Mouse (Mus musculus) liver, embryonic 14.5 days (tissue): ENCODE measurements around the gene Ksr2. TPM values are rescaled to one million over a fixed set of nuclear protein-coding genes. Genes with fewer than 3 reads are reported as not detected.

Experiments
- ATAC-seq: fragments of 200-750 bp; cut with Nextera tagmentation; 2 replicates; pipeline ENCODE4 v1.8.0; 2017; ENCODE audit warnings: moderate number of reproducible peaks, mild to moderate bottlenecking, moderate library complexity; ENCODE audit not compliant: insufficient read depth
- DNase-seq, 3 experiments: peaks; one replicate each; pipeline ENCODE4 v3.0.0-alpha.2; 2012 to 2013; ENCODE audit warnings: low read depth in 3 of 3, low spot score in 3 of 3
- H3K27ac ChIP-seq: fragments of 300-500 bp; sonication (generic); 2 replicates; pipeline ENCODE4 v1.5.1; 2014; ENCODE audit warnings: moderate library complexity, mild to moderate bottlenecking, control low read depth, inconsistent platforms
- H3K27me3 ChIP-seq: fragments of 300-500 bp; sonication (generic); 2 replicates; pipeline ENCODE4 v1.6.1; 2014; ENCODE audit warnings: mild to moderate bottlenecking, low read length, moderate library complexity; ENCODE audit not compliant: control insufficient read depth, insufficient read depth
- H3K36me3 ChIP-seq: fragments of 300-500 bp; sonication (generic); replicated peaks from 2 replicates; pipeline ENCODE4 v1.6.1; 2014; ENCODE audit warnings: low read depth; ENCODE audit not compliant: control insufficient read depth, insufficient read depth
- H3K4me1 ChIP-seq, 2 experiments: fragments of 200-500 bp in 1 of 2; fragments of 300-500 bp in 1 of 2; sonication (generic) in 1 of 2; replicated peaks; 2 replicates each; pipeline ENCODE4 v1.6.1; 2012 to 2014; ENCODE audit warnings: antibody characterized with exemption in 1 of 2, inconsistent platforms in 1 of 2, low read length in 1 of 2; ENCODE audit not compliant: control insufficient read depth in 2 of 2, insufficient read depth in 2 of 2
- H3K4me2 ChIP-seq: fragments of 300-500 bp; sonication (generic); 2 replicates; pipeline ENCODE4 v1.6.1; 2014; ENCODE audit warnings: low read depth, mild to moderate bottlenecking, control low read depth, moderate library complexity
- H3K4me3 ChIP-seq, 2 experiments: fragments of 200-500 bp in 1 of 2; fragments of 300-500 bp in 1 of 2; sonication (generic) in 1 of 2; 2 replicates each; pipeline ENCODE4 v1.5.1; 2012 to 2014; ENCODE audit warnings: low read depth in 2 of 2, low read length in 2 of 2, mild to moderate bottlenecking in 2 of 2, control low read depth in 1 of 2, inconsistent platforms in 1 of 2, moderate library complexity in 1 of 2; ENCODE audit not compliant: insufficient read depth in 1 of 2
- H3K9ac ChIP-seq: fragments of 300-500 bp; sonication (generic); replicated peaks from 2 replicates; pipeline ENCODE4 v1.6.1; 2014; ENCODE audit warnings: mild to moderate bottlenecking, control low read depth, moderate library complexity
- H3K9me3 ChIP-seq: fragments of 300-500 bp; sonication (generic); 2 replicates; pipeline ENCODE4 v1.6.1; 2016; ENCODE audit warnings: low read length, mixed read lengths; ENCODE audit not compliant: control insufficient read depth
- CTCF ChIP-seq: IDR thresholded peaks from 2 replicates; pipeline ENCODE4 v1.5.1; 2016; ENCODE audit warnings: antibody characterized with exemption, low read depth, control low read depth
- EP300 ChIP-seq: IDR thresholded peaks from 2 replicates; pipeline ENCODE4 v1.6.1; 2016; ENCODE audit warnings: antibody characterized with exemption, low read depth
- WGBS: fragments of 180-500 bp; shearing (Covaris S2); extraction: QIAGEN DNeasy Blood & Tissue Kit; methylation state at CpG from one replicate; pipeline ENCODE4 v1.1.7; 2014; ENCODE audit not compliant: insufficient replicate concordance; 5-methylcytosine and 5-hydroxymethylcytosine counted together
- polyA plus RNA-seq, 2 experiments: library from polyadenylated mRNA; depleted of rRNA in 1 of 2; stranded (reverse) in 1 of 2; unstranded in 1 of 2; fragments of >200 nt; fragmentation: Nextera tagmentation in 1 of 2; extraction: Ambion mirVana in 1 of 2; gene quantifications; 2 replicates each; pipeline versions ENCODE4 v1.2.1 to v1.2.3; 2012 to 2014

The Ksr2 gene
- polyA plus RNA-seq, 2 experiments: 0.01 to 0.04 TPM

DNA sequence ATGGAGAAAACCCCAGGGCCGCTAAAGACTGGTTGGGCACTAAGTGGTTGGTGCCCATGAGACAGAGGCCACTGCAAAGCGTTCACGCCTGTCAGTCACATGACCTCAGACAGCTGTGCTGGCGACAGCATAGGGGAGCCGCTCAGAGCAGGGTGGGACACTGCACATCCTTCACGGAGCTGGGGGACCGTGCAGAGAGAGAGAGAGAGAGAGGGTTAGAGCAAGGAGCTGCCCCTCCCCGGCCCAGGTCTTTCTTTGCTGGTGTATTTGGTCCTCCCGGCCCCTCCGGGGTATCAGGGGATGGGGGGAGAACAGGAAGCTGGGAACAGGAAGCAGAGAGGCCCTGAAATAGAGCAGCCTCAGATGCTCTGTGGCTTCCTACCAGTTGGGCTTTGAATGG, 97.1 kb downstream of the Ksr2 start:
- WGBS: 36% methylated on average over 10 of the region's 10 CpGs
- DNase-seq (no peak), ATAC-seq (no peak)
- H3K4me2 ChIP-seq: no peak overlapping the region
- H3K4me1 ChIP-seq: no peaks in the 10 kb centered on the region
- no peaks in the 10 kb centered on the region for H3K9me3 ChIP-seq
- TF ChIP-seq CTCF (no peak), EP300 (no peak)
- H3K9ac ChIP-seq: no peak overlapping the region
- H3K4me3 ChIP-seq: no peak overlapping the region
- H3K36me3 ChIP-seq: no peaks in the 10 kb centered on the region
- H3K27ac ChIP-seq: no peak overlapping the region
- H3K27me3 ChIP-seq: no peaks in the 10 kb centered on the region

DNA sequence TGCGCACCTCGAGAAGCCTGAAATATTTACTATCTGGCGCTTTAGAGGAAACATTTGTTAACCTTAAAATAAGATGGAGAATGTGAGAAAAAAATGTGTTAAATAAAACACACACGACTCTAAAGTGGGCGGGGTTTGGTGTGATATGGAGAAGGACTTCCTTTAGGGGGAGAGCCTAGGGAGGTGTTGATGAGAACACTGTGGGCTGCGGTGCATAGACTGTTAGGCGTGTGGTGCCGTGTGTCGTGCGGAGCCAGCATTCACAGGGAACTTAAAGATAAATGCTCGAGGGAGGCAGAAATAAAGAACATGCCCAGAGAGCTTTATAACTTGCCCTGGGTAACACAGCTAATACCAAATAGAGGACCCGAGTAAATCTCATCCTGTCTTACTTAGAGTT, 101.6 kb downstream of the Ksr2 start:
- DNase-seq (no peak), ATAC-seq (no peak)
- Histone ChIP-seq H3K4me1 (no peaks in the 10 kb centered on the region), H3K4me2 (no peak overlapping the region), H3K4me3 (no peak overlapping the region), H3K36me3 (no peaks in the 10 kb centered on the region), H3K27me3 (no peaks in the 10 kb centered on the region), H3K9me3 (no peaks in the 10 kb centered on the region), H3K27ac (no peak overlapping the region), H3K9ac (no peak overlapping the region)
- TF ChIP-seq CTCF (no peak), EP300 (no peak)
- WGBS: 67% methylated on average over 12 of the region's 12 CpGs

GRCm38 (mm10) chr5:117515861-117516260, 102.1 kb downstream of the Ksr2 start:
- no peak overlapping the region for H3K27ac ChIP-seq
- no peak for TF ChIP-seq EP300
- no peak for TF ChIP-seq CTCF
- H3K36me3 ChIP-seq: no peaks in the 10 kb centered on the region
- H3K9me3 ChIP-seq: no peaks in the 10 kb centered on the region
- ATAC-seq: no peak
- WGBS: 61% methylated on average over 7 of the region's 7 CpGs
- no peak overlapping the region for H3K4me2 ChIP-seq
- H3K4me3 ChIP-seq: no peak overlapping the region
- H3K9ac ChIP-seq: no peak overlapping the region
- no peaks in the 10 kb centered on the region for H3K4me1 ChIP-seq
- DNase-seq: no peak
- no peaks in the 10 kb centered on the region for H3K27me3 ChIP-seq

DNA sequence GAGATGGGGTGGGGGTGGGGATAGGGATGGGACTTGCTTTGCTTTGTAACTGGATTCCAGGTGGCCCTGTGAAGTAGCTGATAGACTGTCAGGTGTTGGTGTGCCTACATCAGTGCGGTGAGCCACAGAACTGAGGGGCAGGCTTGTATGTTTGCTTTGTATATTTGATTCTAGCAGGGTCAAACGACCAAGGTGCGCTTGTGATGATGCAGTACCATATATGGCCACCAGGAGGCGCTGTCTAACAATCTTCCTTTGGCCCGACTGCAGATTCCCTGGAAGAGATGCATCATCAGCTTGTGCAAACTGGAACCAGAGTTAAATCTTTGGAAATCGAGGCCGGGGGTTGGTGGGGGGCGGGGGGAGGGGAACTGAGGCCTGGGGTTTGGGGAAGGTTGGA, 102.8 kb downstream of the Ksr2 start:
- no peak overlapping the region for H3K27ac ChIP-seq
- H3K27me3 ChIP-seq: no peaks in the 10 kb centered on the region
- peak; percentile 87 for TF ChIP-seq CTCF
- no peak for TF ChIP-seq EP300
- no peaks in the 10 kb centered on the region for H3K4me1 ChIP-seq
- no peak overlapping the region for H3K9ac ChIP-seq
- no peaks in the 10 kb centered on the region for H3K36me3 ChIP-seq
- ATAC-seq: no peak
- DNase-seq: no peak
- no peak overlapping the region for H3K4me2 ChIP-seq
- H3K9me3 ChIP-seq: no peaks in the 10 kb centered on the region
- 4% methylated on average over 8 of the region's 8 CpGs for WGBS
- H3K4me3 ChIP-seq: no peak overlapping the region

DNA sequence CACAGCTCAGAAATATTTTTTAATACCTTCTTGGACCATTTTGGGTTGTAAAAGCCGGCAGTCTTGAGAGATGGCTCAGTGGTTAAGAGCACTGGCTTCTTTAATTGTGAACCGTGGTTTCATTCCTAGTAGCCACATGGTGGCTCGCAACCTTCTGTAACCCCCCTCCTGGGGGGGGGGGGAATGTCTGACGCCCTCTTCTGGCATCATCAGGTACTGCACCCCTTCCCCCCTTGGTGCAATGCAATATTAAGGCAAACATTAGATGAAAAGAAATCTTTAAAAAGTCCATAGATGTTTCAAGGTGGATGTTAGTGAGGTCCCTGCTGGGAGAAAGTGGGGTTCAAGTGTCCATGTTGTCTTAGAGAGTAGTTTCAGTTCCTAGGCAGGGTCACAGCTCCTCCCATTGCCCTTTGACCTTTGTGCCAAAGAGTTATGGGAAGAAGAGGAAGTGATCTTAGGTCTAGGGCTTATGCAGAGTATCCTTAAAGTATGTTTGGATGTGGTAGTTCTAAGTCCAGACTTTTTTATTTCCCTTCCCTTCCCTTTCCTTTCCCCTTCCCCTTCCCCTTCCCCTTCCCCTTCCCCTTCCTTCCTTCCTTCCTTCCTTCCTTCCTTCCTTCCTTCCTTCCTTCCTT, 106.2 kb downstream of the Ksr2 start:
- H3K36me3 ChIP-seq: no peaks in the 10 kb centered on the region
- no peak for DNase-seq
- peak; percentile 41 for TF ChIP-seq CTCF
- TF ChIP-seq EP300: no peak
- H3K27me3 ChIP-seq: no peaks in the 10 kb centered on the region
- no peak for ATAC-seq
- no peak overlapping the region for H3K4me3 ChIP-seq
- WGBS: 31% methylated on average over 4 of the region's 4 CpGs
- H3K9ac ChIP-seq: no peak overlapping the region
- H3K4me2 ChIP-seq: no peak overlapping the region
- H3K27ac ChIP-seq: no peak overlapping the region
- no peaks in the 10 kb centered on the region for H3K9me3 ChIP-seq
- no peaks in the 10 kb centered on the region for H3K4me1 ChIP-seq
